ENCODE assay signal across 13 mouse cellular contexts in the genomic region with DNA sequence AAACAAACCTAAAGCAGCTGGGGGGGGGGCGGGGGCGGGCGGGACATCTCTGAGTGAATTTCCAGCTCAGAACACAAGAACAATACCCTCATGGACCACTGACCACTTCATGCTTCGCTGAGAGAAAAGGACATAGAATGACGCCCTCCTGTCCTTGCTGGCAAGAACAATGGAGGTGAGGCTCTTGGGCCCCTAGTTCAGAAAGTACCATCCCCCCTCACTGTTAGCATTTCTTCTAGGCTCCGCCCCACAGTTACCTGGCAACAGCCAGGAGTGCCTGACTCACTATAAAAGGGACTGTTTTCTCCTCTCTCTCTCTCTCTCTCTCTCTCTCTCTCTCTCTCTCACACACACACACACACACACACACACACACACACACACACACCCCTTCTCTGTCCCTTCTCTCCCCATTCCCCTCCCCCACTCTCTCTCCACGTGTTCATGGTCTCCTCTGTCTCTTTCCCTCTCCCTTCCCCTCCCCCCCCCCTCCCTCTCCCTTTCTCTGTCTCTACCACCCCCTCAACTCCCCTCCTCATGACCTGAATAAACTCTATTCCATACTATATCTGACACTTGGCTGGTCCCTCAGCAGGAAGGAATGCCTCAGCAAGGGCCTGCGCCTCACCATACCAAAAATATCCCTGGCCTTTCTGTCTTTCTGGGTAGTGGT. TPM values are rescaled to one million over a fixed set of nuclear protein-coding genes. Genes with fewer than 3 reads are reported as not detected.
DNase-seq lines count a peak whose midpoint lies in the region; ATAC-seq lines count a peak whose summit lies in the region.
"Had no signal": no experiment of that assay in that cellular context is flagged by ENCODE, and none has a peak within 500 bp of the region (broad histone marks: within the 10 kb centered on the region; RNA-seq: fewer than 3 reads in every experiment).

No protein-coding gene starts in this region.

- H3K27me3 ChIP-seq in embryonic facial prominence, embryonic 10.5 days (replicated peaks; ENCODE audit: low read depth, poor library complexity, severe bottlenecking) = 0 out of 2 replicates have a peak, but pooled peaks cover 3% of the 10 kb centered on the region
- no peaks in the 10 kb centered on the region for H3K27me3 ChIP-seq in stomach, embryonic 16.5 days (ENCODE audit: control insufficient read depth, insufficient read depth, low read length)

- WGBS in embryonic facial prominence, embryonic 10.5 days = 43% methylated on average over 8 of the region's 8 CpGs
- 52% methylated on average over 8 of the region's 8 CpGs for WGBS in stomach, embryonic 16.5 days

- peaks cover 20% of the 10 kb centered on the region for H3K4me1 ChIP-seq in embryonic facial prominence, embryonic 10.5 days
- 0 out of 2 replicates have a peak, but pooled peaks cover 4% of the 10 kb centered on the region for H3K4me1 ChIP-seq in stomach, embryonic 16.5 days (ENCODE audit: control insufficient read depth, insufficient read depth, low read length)

- H3K27ac ChIP-seq in embryonic facial prominence, embryonic 10.5 days (replicated peaks) = peak overlapping the region; percentile 71
- peak overlapping the region; percentile 84 for H3K27ac ChIP-seq in stomach, embryonic 16.5 days (ENCODE audit: low read length)
- H3K27ac ChIP-seq: heart, embryonic 15.5 days had no signal

- no peaks in the 10 kb centered on the region for H3K36me3 ChIP-seq in embryonic facial prominence, embryonic 10.5 days (replicated peaks)
- H3K36me3 ChIP-seq in stomach, embryonic 16.5 days (ENCODE audit: control insufficient read depth, insufficient read depth, low read length) = 0 out of 2 replicates have a peak, but pooled peaks cover 2% of the 10 kb centered on the region
- H3K36me3 ChIP-seq: G1E; heart, embryonic 15.5 days had no signal

- no peak overlapping the region for H3K4me2 ChIP-seq in stomach, embryonic 16.5 days (ENCODE audit: low read depth, low read length)
- H3K4me2 ChIP-seq: heart, embryonic 15.5 days had no signal

- no peaks in the 10 kb centered on the region for H3K9me3 ChIP-seq in embryonic facial prominence, embryonic 10.5 days
- H3K9me3 ChIP-seq in stomach, embryonic 16.5 days (replicated peaks; ENCODE audit: control insufficient read depth, low read length) = no peaks in the 10 kb centered on the region
- H3K9me3 ChIP-seq: heart, embryonic 15.5 days had no signal

- no peak overlapping the region for H3K9ac ChIP-seq in stomach, embryonic 16.5 days (ENCODE audit: low read length)
- H3K9ac ChIP-seq: heart, embryonic 15.5 days had no signal

- no peak for ATAC-seq in stomach, embryonic 16.5 days (ENCODE audit: insufficient read depth, low FRiP score)

- DNase-seq in lung, adult 18-20 months = peak; percentile 44 to 64
- no peak for DNase-seq in lung, postnatal 14 days
- peak; percentile 38 for DNase-seq in embryonic facial prominence, embryonic 10.5 days (ENCODE audit: low spot score)
- DNase-seq in lung, postnatal 10 days = peak; percentile 13
- no peak for DNase-seq in layer of hippocampus, adult 9-10 months (ENCODE audit: low spot score)
- DNase-seq in heart, postnatal 4 days = no peak
- DNase-seq: gastrocnemius, postnatal 10 days; right cerebral cortex, postnatal 25 days had no signal

- H3K4me3 ChIP-seq in embryonic facial prominence, embryonic 10.5 days = 0 out of 2 replicates have a peak overlapping the region, but pooled peaks have one; percentile 13
- no peak overlapping the region for H3K4me3 ChIP-seq in stomach, embryonic 16.5 days (replicated peaks; ENCODE audit: low read length)
- H3K4me3 ChIP-seq: heart, embryonic 15.5 days had no signal

RNA-seq across cellular contexts. Expression of gene Mtnr1a, which starts 4.6 kb away (rescaled TPM):
- polyA plus RNA-seq in embryonic facial prominence, embryonic 10.5 days (2016; fragmentation: Nextera tagmentation; extraction: Ambion mirVana) = 0.09 TPM in 2 replicates
- 0.46 and 0.72 TPM in 2 replicates for polyA plus RNA-seq in stomach, embryonic 16.5 days (2015; fragmentation: Nextera tagmentation; extraction: Ambion mirVana)
- total RNA-seq in heart, postnatal 4 days (2021) = not detected
- total RNA-seq: common myeloid progenitor, adult 5-6 weeks; G1E; gastrocnemius, postnatal 10 days had no signal
- polyA plus RNA-seq: G1E; heart, embryonic 15.5 days; thymus, postnatal 0 days had no signal

Comparison
In these comparisons a context has a peak if more than half of its experiments do, and no peak if none do; other contexts are left out.
1. DNase-seq: peak in lung, adult 18-20 months (2 of 2), embryonic facial prominence, embryonic 10.5 days (single experiment) and lung, postnatal 10 days (single experiment); none in lung, postnatal 14 days (single experiment), layer of hippocampus, adult 9-10 months (single experiment) and heart, postnatal 4 days (single experiment).